Mouse (Mus musculus): ENCODE results near the gene Lce1j. TPM values are rescaled to one million over a fixed set of nuclear protein-coding genes. Genes with fewer than 3 reads are reported as not detected.

The Lce1j gene
- polyA plus RNA-seq (2015; fragmentation: Illumina TruSeq; extraction: RNeasy Lipid Tissue Mini Kit (QIAGEN cat#74804); ENCODE audit: low read depth, low replicate concordance) = not detected

DNA sequence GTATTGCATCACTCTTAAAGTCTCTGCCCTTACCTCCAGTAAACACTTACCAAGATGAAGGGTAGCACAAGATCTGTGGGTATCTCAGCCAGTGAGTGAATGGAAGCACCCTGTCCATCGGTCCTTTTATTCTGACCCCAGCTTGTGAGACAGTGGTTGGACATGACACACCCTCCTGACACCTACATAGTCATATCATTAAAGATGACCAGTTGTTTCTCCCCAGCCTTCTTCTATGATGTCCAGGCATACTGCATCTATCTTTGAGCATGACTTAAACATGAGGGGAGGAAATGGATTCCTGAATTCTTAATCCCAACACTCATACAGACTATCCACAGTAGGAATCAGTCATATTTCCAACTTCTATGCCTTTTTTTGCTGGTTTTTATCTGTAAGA is at the start of gene Lce1j:
Gene Lce1j, minus strand, starts transcription at position 101 of the 400 bp plus-strand sequence.

GRCm38 (mm10) chr3:92827108-92827507 is 36.8 kb upstream of the Lce1j start, which contains the start of gene Kprp:
Gene Kprp (minus strand): TSS chr3:92827247.

GRCm38 (mm10) chr3:92807791-92808190 is 17.5 kb upstream of the Lce1j start, which contains the start of gene Lce1k:
Gene Lce1k (minus strand): TSS chr3:92807891.

GRCm38 (mm10) chr3:92778799-92779198 is 11.5 kb downstream of the Lce1j start, which contains the start of gene Lce1i:
Gene Lce1i (minus strand): TSS chr3:92778899.

GRCm38 (mm10) chr3:92764965-92765364 is 25.3 kb downstream of the Lce1j start, which contains the start of gene Lce1h:
Gene Lce1h (minus strand): TSS chr3:92765065.

DNA sequence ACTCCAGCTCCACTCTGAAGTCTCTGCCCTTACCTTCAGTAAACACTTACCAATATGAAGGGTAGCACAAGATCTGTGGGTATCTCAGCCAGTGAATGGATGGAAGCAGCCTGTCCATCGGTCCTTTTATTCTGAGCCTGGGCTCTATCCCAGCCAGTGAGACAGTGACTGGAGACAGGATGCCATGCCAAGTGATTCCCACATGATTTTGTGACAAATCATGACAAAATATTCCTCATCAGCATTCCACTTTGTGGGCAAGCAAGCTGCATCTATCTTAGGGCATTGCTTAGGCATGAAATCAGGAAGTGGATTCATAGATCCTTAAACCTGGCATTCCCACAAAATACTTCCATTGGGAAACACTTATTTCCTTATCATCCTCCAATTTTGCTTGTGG is 38.1 kb downstream of the Lce1j start, which contains the start of gene Lce1g:
Gene Lce1g, minus strand, starts transcription at position 101 of the 400 bp plus-strand sequence.

GRCm38 (mm10) chr3:92738996-92739395 is 51.3 kb downstream of the Lce1j start, which contains the start of gene Gm38119:
Gene Gm38119 (minus strand): TSS chr3:92739096.

Other genes with a start within 250 kb of the Lce1j start
- not detected for gene Ivl, start 216.8 kb downstream of the Lce1j start, polyA plus RNA-seq (2015; fragmentation: Illumina TruSeq; extraction: RNeasy Lipid Tissue Mini Kit (QIAGEN cat#74804); ENCODE audit: low read depth, low replicate concordance)
- gene Smcp, start 201.5 kb downstream of the Lce1j start, polyA plus RNA-seq (2015; fragmentation: Illumina TruSeq; extraction: RNeasy Lipid Tissue Mini Kit (QIAGEN cat#74804); ENCODE audit: low read depth, low replicate concordance) = not detected
- gene 2210017I01Rik, start 183.0 kb downstream of the Lce1j start, polyA plus RNA-seq (2015; fragmentation: Illumina TruSeq; extraction: RNeasy Lipid Tissue Mini Kit (QIAGEN cat#74804); ENCODE audit: low read depth, low replicate concordance) = not detected
- gene Lce6a, start 168.9 kb downstream of the Lce1j start, polyA plus RNA-seq (2015; fragmentation: Illumina TruSeq; extraction: RNeasy Lipid Tissue Mini Kit (QIAGEN cat#74804); ENCODE audit: low read depth, low replicate concordance) = not detected
- not detected for gene Lce1a1, start 142.2 kb downstream of the Lce1j start, polyA plus RNA-seq (2015; fragmentation: Illumina TruSeq; extraction: RNeasy Lipid Tissue Mini Kit (QIAGEN cat#74804); ENCODE audit: low read depth, low replicate concordance)
- gene Lce1b, start 133.6 kb downstream of the Lce1j start, polyA plus RNA-seq (2015; fragmentation: Illumina TruSeq; extraction: RNeasy Lipid Tissue Mini Kit (QIAGEN cat#74804); ENCODE audit: low read depth, low replicate concordance) = not detected
- gene Lce1a2, start 120.2 kb downstream of the Lce1j start, polyA plus RNA-seq (2015; fragmentation: Illumina TruSeq; extraction: RNeasy Lipid Tissue Mini Kit (QIAGEN cat#74804); ENCODE audit: low read depth, low replicate concordance) = not detected
- not detected for gene Lce1c, start 111.3 kb downstream of the Lce1j start, polyA plus RNA-seq (2015; fragmentation: Illumina TruSeq; extraction: RNeasy Lipid Tissue Mini Kit (QIAGEN cat#74804); ENCODE audit: low read depth, low replicate concordance)
- not detected for gene Lce1d, start 103.3 kb downstream of the Lce1j start, polyA plus RNA-seq (2015; fragmentation: Illumina TruSeq; extraction: RNeasy Lipid Tissue Mini Kit (QIAGEN cat#74804); ENCODE audit: low read depth, low replicate concordance)
- gene Lce1e, start 81.4 kb downstream of the Lce1j start, polyA plus RNA-seq (2015; fragmentation: Illumina TruSeq; extraction: RNeasy Lipid Tissue Mini Kit (QIAGEN cat#74804); ENCODE audit: low read depth, low replicate concordance) = not detected
- not detected for gene Lce1f, start 70.2 kb downstream of the Lce1j start, polyA plus RNA-seq (2015; fragmentation: Illumina TruSeq; extraction: RNeasy Lipid Tissue Mini Kit (QIAGEN cat#74804); ENCODE audit: low read depth, low replicate concordance)
- gene Gm38119, start 51.4 kb downstream of the Lce1j start, polyA plus RNA-seq (2015; fragmentation: Illumina TruSeq; extraction: RNeasy Lipid Tissue Mini Kit (QIAGEN cat#74804); ENCODE audit: low read depth, low replicate concordance) = not detected
- not detected for gene Lce1g, start 38.2 kb downstream of the Lce1j start, polyA plus RNA-seq (2015; fragmentation: Illumina TruSeq; extraction: RNeasy Lipid Tissue Mini Kit (QIAGEN cat#74804); ENCODE audit: low read depth, low replicate concordance)
- gene Lce1h, start 25.4 kb downstream of the Lce1j start, polyA plus RNA-seq (2015; fragmentation: Illumina TruSeq; extraction: RNeasy Lipid Tissue Mini Kit (QIAGEN cat#74804); ENCODE audit: low read depth, low replicate concordance) = not detected
- not detected for gene Lce1i, start 11.6 kb downstream of the Lce1j start, polyA plus RNA-seq (2015; fragmentation: Illumina TruSeq; extraction: RNeasy Lipid Tissue Mini Kit (QIAGEN cat#74804); ENCODE audit: low read depth, low replicate concordance)
- not detected for gene Lce1k, start 17.4 kb upstream of the Lce1j start, polyA plus RNA-seq (2015; fragmentation: Illumina TruSeq; extraction: RNeasy Lipid Tissue Mini Kit (QIAGEN cat#74804); ENCODE audit: low read depth, low replicate concordance)
- not detected for gene Kprp, start 36.7 kb upstream of the Lce1j start, polyA plus RNA-seq (2015; fragmentation: Illumina TruSeq; extraction: RNeasy Lipid Tissue Mini Kit (QIAGEN cat#74804); ENCODE audit: low read depth, low replicate concordance)
- gene Lce1l, start 60.8 kb upstream of the Lce1j start, polyA plus RNA-seq (2015; fragmentation: Illumina TruSeq; extraction: RNeasy Lipid Tissue Mini Kit (QIAGEN cat#74804); ENCODE audit: low read depth, low replicate concordance) = not detected
- not detected for gene 2310050C09Rik, start 79.7 kb upstream of the Lce1j start, polyA plus RNA-seq (2015; fragmentation: Illumina TruSeq; extraction: RNeasy Lipid Tissue Mini Kit (QIAGEN cat#74804); ENCODE audit: low read depth, low replicate concordance)
- gene Lce3a, start 135.7 kb upstream of the Lce1j start, polyA plus RNA-seq (2015; fragmentation: Illumina TruSeq; extraction: RNeasy Lipid Tissue Mini Kit (QIAGEN cat#74804); ENCODE audit: low read depth, low replicate concordance) = not detected
- gene Lce3b, start 142.5 kb upstream of the Lce1j start, polyA plus RNA-seq (2015; fragmentation: Illumina TruSeq; extraction: RNeasy Lipid Tissue Mini Kit (QIAGEN cat#74804); ENCODE audit: low read depth, low replicate concordance) = not detected
- not detected for gene Lce3c, start 154.0 kb upstream of the Lce1j start, polyA plus RNA-seq (2015; fragmentation: Illumina TruSeq; extraction: RNeasy Lipid Tissue Mini Kit (QIAGEN cat#74804); ENCODE audit: low read depth, low replicate concordance)
- gene Lce3d, start 166.9 kb upstream of the Lce1j start, polyA plus RNA-seq (2015; fragmentation: Illumina TruSeq; extraction: RNeasy Lipid Tissue Mini Kit (QIAGEN cat#74804); ENCODE audit: low read depth, low replicate concordance) = not detected
- not detected for gene Lce3e, start 176.5 kb upstream of the Lce1j start, polyA plus RNA-seq (2015; fragmentation: Illumina TruSeq; extraction: RNeasy Lipid Tissue Mini Kit (QIAGEN cat#74804); ENCODE audit: low read depth, low replicate concordance)
- not detected for gene Lce3f, start 201.7 kb upstream of the Lce1j start, polyA plus RNA-seq (2015; fragmentation: Illumina TruSeq; extraction: RNeasy Lipid Tissue Mini Kit (QIAGEN cat#74804); ENCODE audit: low read depth, low replicate concordance)
- gene Crct1, start 225.2 kb upstream of the Lce1j start, polyA plus RNA-seq (2015; fragmentation: Illumina TruSeq; extraction: RNeasy Lipid Tissue Mini Kit (QIAGEN cat#74804); ENCODE audit: low read depth, low replicate concordance) = not detected
- not detected for gene Lce1m, start 228.5 kb upstream of the Lce1j start, polyA plus RNA-seq (2015; fragmentation: Illumina TruSeq; extraction: RNeasy Lipid Tissue Mini Kit (QIAGEN cat#74804); ENCODE audit: low read depth, low replicate concordance)